Mouse (Mus musculus) ES-E14 (cell line): ENCODE results near the gene Tpcn2.

Experiments
- CHD2 ChIP-seq: IDR thresholded peaks from 2 replicates; pipeline ENCODE4 v1.6.1; 2014; ENCODE audit warnings: mild to moderate bottlenecking, low read depth, low read length, inconsistent platforms
- MAFK ChIP-seq: IDR thresholded peaks from 2 replicates; pipeline ENCODE4 v1.6.1; 2014; ENCODE audit warnings: mild to moderate bottlenecking, low read depth, low read length, inconsistent platforms; ENCODE audit not compliant: insufficient read depth
- ZNF384 ChIP-seq: IDR thresholded peaks from 2 replicates; pipeline ENCODE4 v1.6.1; 2012; ENCODE audit warnings: low read depth, low read length, inconsistent platforms

GRCm38 (mm10) chr7:145242851-145243712, 40.7 kb downstream of the Tpcn2 start:
- no peak for TF ChIP-seq CHD2
- TF ChIP-seq ZNF384, result no peak
- TF ChIP-seq MAFK, result no peak
